Mouse (Mus musculus) MEL (cell line): ENCODE results near the gene Dclre1b.

Experiments
- CTCF ChIP-seq, 3 experiments: IDR thresholded peaks in 2 of 3; conservative IDR thresholded peaks in 1 of 3; 2 replicates each; pipeline ENCODE4 v1.5.1; 2011 to 2012; ENCODE audit warnings: low read length in 3 of 3, low read depth in 2 of 3, mild to moderate bottlenecking in 2 of 3, improper control_type of control experiment in 1 of 3, inconsistent platforms in 1 of 3, mixed read lengths in 1 of 3, moderate library complexity in 1 of 3; ENCODE audit not compliant: control insufficient read depth in 1 of 3, insufficient read depth in 1 of 3, poor library complexity in 1 of 3, severe bottlenecking in 1 of 3
- TCF12 ChIP-seq: IDR thresholded peaks from 2 replicates; pipeline ENCODE4 v1.6.1; 2014; ENCODE audit warnings: low read depth, mild to moderate bottlenecking, inconsistent platforms, low read length, improper control_type of control experiment, moderate library complexity

DNA sequence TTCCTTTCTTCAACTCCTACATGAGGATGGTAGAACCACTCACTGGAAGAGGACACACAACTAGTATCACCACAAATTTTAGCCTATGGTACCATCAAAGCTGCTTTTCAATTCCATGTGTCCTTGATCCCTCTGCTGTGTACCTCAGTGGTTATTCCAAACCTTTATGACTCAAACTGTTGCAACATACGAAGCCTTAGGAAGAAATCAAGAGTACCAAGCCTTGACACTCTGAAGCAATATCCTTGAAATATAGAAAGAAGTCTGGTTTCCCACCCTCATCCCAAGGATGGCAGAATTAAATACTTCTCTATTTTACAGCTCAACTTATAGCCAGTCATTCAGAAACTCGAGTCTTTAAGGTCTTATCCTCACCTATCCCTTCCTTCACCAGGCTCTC is 12.9 kb downstream of the Dclre1b start:
- TF ChIP-seq CTCF (IDR thresholded peaks at IDR 0.05 in 2 of 3, conservative IDR thresholded peaks at IDR 0.05 in 1 of 3; ENCODE audit: control insufficient read depth in 1 of 3, insufficient read depth in 1 of 3, low read depth in 2 of 3, low read length in 3 of 3, poor library complexity in 1 of 3, severe bottlenecking in 1 of 3) (no peak), TCF12 (no peak)
